Mouse (Mus musculus): ENCODE data around the gene Hnrnpdl.

Hnrnpdl gene

DNA sequence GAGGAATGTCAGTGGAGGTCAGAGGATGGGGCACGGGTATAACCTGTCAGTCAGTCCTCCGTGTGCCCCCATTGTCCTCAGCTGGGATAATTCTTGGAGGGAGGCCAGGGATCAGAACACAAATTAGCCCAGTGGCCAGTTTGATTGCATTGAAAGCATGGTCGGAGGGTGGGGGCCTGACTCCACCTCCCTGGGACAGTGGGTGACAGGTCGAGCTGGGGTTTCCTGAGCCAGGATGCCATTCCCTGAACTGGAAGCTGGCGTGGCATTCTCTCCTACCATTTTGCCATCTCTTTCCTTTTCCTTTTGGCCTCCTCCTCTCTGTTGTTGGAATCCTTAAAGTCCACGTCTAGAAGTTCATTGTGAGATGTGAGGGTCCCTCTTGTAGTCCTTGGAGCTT is 33.6 kb downstream of the Hnrnpdl start:
- no peak for DNase-seq (ENCODE audit: low spot score in 2 of 2)

DNA sequence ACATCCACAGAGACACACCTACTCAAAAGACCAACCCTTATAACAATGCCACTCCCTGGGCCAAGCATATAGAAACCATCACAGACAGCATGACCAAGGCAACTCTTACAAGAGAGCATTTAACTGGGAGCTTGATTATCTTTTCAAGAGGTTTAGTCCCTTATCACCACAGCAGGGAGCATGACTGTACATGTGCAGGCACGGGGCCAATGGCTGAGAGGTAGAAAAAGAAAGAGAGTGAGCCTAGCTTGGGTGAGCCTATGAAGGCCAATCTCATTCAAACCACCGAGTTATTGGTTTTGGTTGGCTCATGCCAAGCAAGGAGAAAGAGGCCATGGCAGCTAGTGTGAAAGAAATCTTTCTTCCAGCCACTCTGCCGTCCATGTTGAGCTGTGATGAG is 34.0 kb downstream of the Hnrnpdl start:
- peak; percentile 9 to 19 for DNase-seq (ENCODE audit: low spot score in 2 of 2)

DNA sequence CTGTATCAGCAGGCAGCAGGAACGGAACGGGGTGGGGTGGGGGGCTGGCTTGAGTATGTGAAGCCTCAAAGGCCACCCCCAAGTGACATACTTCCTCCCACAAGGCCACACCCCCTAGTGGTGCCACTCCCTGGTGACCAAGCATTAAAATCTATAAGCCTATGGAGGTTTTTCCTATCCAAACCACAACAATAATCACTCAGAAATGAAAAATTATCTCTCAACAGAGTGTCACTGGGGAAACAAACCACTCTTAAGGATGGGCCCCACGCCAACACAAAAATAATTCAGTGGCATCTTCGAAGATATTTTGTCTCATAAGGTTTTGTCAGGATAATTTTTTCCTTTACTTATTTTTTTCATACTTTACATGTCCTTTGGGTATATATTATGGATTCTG is 35.6 kb downstream of the Hnrnpdl start:
- no peak for DNase-seq (ENCODE audit: low spot score in 2 of 2)

DNA sequence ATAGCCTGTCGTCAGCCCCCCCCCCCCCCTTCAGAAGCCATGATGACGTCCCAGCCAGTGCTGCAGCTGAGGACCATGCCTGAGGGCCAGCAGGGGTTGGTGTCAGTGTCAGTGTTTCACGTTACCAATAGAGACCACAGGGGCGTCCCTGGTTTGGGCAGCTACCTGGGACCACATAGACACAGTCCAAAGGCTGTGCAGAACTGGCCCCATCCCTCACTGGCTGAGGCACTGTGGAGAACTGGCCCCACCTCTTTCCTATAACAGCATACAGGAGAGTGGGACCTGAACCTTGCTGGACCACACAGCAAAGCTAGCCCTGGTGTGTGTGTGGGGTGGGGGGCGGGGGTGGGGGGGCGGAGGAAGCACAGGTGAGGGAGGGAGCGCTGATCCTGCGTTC is 39.0 kb downstream of the Hnrnpdl start:
- no peak for DNase-seq (ENCODE audit: low spot score in 2 of 2)

DNA sequence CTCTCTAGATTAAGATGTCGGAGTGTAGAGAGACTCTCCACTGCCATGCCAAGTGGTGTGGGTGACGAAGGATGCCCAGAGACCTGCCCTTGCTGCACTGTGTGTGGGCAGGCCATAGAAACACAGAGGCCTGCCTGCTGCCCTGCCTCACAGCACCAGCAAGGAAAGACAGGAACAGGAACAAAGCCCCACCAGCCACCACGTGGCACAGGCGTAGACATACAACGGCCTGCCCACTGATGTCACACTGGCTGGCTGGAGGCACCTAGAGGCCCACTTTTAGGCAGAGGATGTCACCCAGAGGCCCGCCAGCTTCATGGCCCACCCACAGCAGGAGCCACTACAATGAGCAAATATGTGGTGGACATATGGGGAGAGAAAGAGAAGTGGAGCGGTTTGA is 39.4 kb downstream of the Hnrnpdl start:
- no peak for DNase-seq (ENCODE audit: low spot score in 2 of 2)

DNA sequence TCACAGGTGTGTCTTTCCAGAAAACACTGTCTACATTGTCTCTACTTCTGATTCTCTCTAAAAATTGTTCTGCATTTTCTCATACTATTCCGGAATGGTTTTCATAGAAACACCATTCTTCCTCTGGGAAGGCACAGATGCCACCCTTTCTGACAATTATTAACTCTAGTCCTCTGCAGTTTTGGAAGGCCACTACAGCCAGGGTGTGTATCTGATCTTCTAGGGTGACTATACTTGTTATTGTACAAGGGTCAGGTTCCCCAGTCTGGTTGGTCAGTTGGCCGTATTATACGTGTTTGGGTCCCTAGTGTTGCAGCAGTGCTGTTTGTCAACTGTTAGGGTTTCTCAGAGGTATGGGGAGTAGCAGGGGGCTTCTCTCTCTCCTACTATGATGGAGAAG is 44.8 kb downstream of the Hnrnpdl start:
- DNase-seq (ENCODE audit: low spot score in 2 of 2): no peak

DNA sequence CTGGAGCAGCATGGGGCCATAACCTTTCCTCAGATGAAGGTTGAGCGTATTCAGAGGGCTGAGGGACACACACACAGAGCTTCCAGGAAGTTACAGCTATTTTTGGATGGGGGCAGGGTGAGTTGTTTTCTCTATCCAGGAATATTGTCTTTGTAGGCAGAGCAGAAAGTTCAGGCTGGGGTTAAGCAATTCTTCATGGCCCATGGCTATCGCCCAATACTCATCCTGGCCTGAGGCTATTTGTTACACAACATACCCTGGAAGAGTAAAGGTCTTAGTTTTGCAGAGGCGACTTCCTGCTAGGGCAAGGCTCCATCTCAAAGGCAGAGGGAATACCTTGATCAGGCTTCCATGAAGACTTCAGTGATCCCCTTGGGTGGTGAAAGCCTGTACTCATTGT is 45.3 kb downstream of the Hnrnpdl start:
- DNase-seq (ENCODE audit: low spot score in 2 of 2): no peak
